Mouse (Mus musculus) midbrain, postnatal 0 days (tissue): ENCODE data around the gene Arhgap21. TPM values are rescaled to one million over a fixed set of nuclear protein-coding genes. Genes with fewer than 3 reads are reported as not detected.
"Not testable (repeated sequence)": the region's sequence is repeated elsewhere in the genome, so short reads cannot be mapped to it uniquely, and the experiment has no call there.

ENCODE experiments used
- ATAC-seq: fragments of 200-750 bp; cut with Nextera tagmentation; 2 replicates; pipeline ENCODE4 v1.8.0; 2017; ENCODE audit warnings: moderate number of reproducible peaks, mild to moderate bottlenecking, moderate TSS enrichment, moderate library complexity; ENCODE audit not compliant: low FRiP score
- DNase-seq: peaks from one replicate; pipeline ENCODE4 v3.0.0-alpha.2; 2015; ENCODE audit warnings: low spot score
- H3K27ac ChIP-seq: fragments of 300-500 bp; sonication (generic); 2 replicates; pipeline ENCODE4 v1.5.1; 2014; ENCODE audit warnings: low read depth, mild to moderate bottlenecking, low read length, mixed read lengths
- H3K27me3 ChIP-seq: fragments of 300-500 bp; sonication (generic); 2 replicates; pipeline ENCODE4 v1.6.1; 2014; ENCODE audit warnings: low read length, control low read depth, mixed read lengths; ENCODE audit not compliant: insufficient read depth
- H3K36me3 ChIP-seq: fragments of 300-500 bp; sonication (generic); 2 replicates; pipeline ENCODE4 v1.6.1; 2014; ENCODE audit warnings: low read length, control low read depth, mixed read lengths; ENCODE audit not compliant: insufficient read depth
- H3K4me1 ChIP-seq: fragments of 300-500 bp; sonication (generic); 2 replicates; pipeline ENCODE4 v1.6.1; 2014; ENCODE audit warnings: mild to moderate bottlenecking, control low read depth, antibody characterized with exemption, low read length, mixed read lengths; ENCODE audit not compliant: insufficient read depth
- H3K4me2 ChIP-seq: fragments of 300-500 bp; sonication (generic); 2 replicates; pipeline ENCODE4 v1.6.1; 2014; ENCODE audit warnings: low read depth, mild to moderate bottlenecking, low read length, mixed read lengths; ENCODE audit not compliant: poor library complexity, severe bottlenecking
- H3K4me3 ChIP-seq: fragments of 300-500 bp; sonication (generic); 2 replicates; pipeline ENCODE4 v1.5.1; 2014; ENCODE audit warnings: low read depth, mild to moderate bottlenecking, low read length, moderate library complexity
- H3K9ac ChIP-seq: fragments of 300-500 bp; sonication (generic); replicated peaks from 2 replicates; pipeline ENCODE4 v1.6.1; 2014; ENCODE audit warnings: mild to moderate bottlenecking, low read length, moderate library complexity, mixed read lengths; ENCODE audit not compliant: poor library complexity, severe bottlenecking
- H3K9me3 ChIP-seq: fragments of 300-500 bp; sonication (generic); 2 replicates; pipeline ENCODE4 v1.6.1; 2016; ENCODE audit warnings: low read length, control low read depth
- CTCF ChIP-seq: IDR thresholded peaks from 2 replicates; pipeline ENCODE4 v1.5.1; 2016; ENCODE audit warnings: antibody characterized with exemption, mild to moderate bottlenecking
- WGBS: fragments of 180-500 bp; shearing (Covaris S2); extraction: QIAGEN DNeasy Blood & Tissue Kit; methylation state at CpG from one replicate; pipeline ENCODE4 v1.1.7; 2014; 5-methylcytosine and 5-hydroxymethylcytosine counted together
- polyA plus RNA-seq: library from polyadenylated mRNA; unstranded; fragments of >200 nt; fragmentation: Nextera tagmentation; extraction: Ambion mirVana; gene quantifications from 2 replicates; pipeline ENCODE4 v1.2.1, GENCODE M21; 2015
- total RNA-seq: library from RNA; depleted of rRNA; stranded (reverse); fragments of >200 nt; gene quantifications from 2 replicates; pipeline ENCODE4 v1.2.3, GENCODE M21; 2014

Gene Arhgap21
- total and polyA plus RNA-seq, 2 experiments from 2014 or later = 31.6 to 81.8 TPM

DNA sequence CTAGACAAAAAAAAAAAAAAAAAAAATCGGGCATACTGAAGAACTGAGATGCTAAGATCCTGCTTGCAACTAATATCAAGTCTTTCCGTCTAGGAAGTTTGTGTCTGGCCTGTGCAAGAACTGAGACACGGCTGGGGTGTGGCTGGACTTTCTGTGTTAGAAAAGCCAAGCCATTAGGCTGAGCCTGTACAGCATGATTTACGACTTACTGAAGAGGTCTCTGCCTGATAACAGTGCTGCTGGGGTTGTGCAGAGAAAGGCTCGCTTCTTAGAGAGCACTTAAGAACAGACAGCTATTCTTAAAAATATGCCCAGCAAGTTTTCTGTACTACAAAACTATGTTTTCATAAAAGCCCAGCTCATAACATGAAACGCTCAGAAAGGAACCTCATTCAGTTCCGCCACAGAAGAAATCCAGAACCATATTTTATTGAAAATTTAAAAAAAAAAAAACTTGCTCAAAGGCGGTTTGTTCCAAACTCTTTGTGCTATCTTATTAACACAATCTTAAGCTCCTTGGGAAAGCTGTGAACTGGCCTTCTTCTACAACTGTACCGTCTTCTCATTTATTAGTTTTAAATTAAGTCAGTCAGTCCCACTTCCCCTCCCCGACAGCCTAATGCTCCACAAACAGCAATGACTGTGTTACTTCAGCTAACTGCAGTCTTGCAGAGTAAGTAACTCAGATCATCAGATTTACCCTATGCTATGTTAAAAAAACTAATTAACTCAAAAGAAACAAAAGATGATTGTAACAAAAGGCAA is 26.1 kb downstream of the Arhgap21 start:
- no peak for DNase-seq
- Histone ChIP-seq H3K4me1 (0 out of 2 replicates have a peak, but pooled peaks cover 8% of the 10 kb centered on the region), H3K9ac (no peak overlapping the region), H3K4me3 (no peak overlapping the region), H3K27ac (no peak overlapping the region), H3K27me3 (no peaks in the 10 kb centered on the region), H3K36me3 (no peaks in the 10 kb centered on the region), H3K9me3 (no peaks in the 10 kb centered on the region), H3K4me2 (no peak overlapping the region)
- 64% methylated on average over 10 of the region's 10 CpGs for WGBS
- ATAC-seq = no peak
- TF ChIP-seq CTCF = no peak

DNA sequence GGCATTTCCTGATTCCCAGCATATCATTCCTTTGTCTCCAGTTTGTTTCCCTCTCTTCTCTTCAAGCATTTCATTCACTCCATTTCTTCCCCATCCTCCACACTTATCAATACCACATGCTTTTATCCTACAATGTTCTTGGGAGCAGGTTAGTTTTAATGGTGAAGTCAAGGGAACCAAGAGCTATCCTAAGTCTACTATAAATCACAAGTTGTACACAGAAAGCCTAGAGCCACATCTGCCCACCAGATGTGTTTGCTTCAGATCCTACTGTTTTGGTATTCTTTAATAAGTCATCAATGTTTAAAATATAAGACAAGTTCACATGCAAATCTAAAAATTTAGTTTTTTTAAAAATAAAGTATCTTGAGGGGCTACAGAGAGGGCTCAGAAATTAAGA is 27.6 kb downstream of the Arhgap21 start:
- no peak for ATAC-seq
- H3K36me3 ChIP-seq = no peaks in the 10 kb centered on the region

DNA sequence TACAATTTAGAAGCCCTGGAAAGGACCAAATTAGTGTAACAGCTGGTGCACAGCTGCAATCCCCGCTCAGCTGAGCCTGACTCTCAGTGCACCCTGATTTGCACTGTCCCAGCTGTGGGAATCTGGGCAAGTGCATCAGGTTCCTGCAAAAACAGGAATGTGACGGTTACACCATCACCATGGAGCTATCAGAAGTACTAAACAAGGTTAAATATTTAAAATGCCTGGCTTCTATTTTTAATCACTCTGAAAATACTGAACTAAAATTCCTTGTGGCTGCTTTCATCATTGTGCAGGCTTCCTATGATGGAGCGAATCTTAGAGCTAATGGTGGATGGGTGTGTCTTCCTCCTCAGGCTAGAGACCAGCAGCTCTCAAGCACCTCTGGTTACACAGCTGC is 29.3 kb downstream of the Arhgap21 start:
- no peak overlapping the region for H3K4me2 ChIP-seq
- DNase-seq = no peak
- TF ChIP-seq CTCF = no peak
- no peak for ATAC-seq
- H3K27me3 ChIP-seq = no peaks in the 10 kb centered on the region
- no peaks in the 10 kb centered on the region for H3K9me3 ChIP-seq
- WGBS = 82% methylated on average over 3 of the region's 3 CpGs
- H3K9ac ChIP-seq = no peak overlapping the region
- H3K27ac ChIP-seq = no peak overlapping the region
- 0 out of 2 replicates have a peak, but pooled peaks cover 8% of the 10 kb centered on the region for H3K4me1 ChIP-seq
- no peaks in the 10 kb centered on the region for H3K36me3 ChIP-seq
- no peak overlapping the region for H3K4me3 ChIP-seq

More for the DNA sequence above, 27.6 kb downstream of the Arhgap21 start:
- no peaks in the 10 kb centered on the region for H3K27me3 ChIP-seq
- TF ChIP-seq CTCF = no peak
- H3K9me3 ChIP-seq = no peaks in the 10 kb centered on the region
- 0 out of 2 replicates have a peak, but pooled peaks cover 8% of the 10 kb centered on the region for H3K4me1 ChIP-seq
- H3K4me3 ChIP-seq = no peak overlapping the region
- no peak overlapping the region for H3K4me2 ChIP-seq
- no peak overlapping the region for H3K27ac ChIP-seq
- no peak for DNase-seq
- H3K9ac ChIP-seq = no peak overlapping the region

DNA sequence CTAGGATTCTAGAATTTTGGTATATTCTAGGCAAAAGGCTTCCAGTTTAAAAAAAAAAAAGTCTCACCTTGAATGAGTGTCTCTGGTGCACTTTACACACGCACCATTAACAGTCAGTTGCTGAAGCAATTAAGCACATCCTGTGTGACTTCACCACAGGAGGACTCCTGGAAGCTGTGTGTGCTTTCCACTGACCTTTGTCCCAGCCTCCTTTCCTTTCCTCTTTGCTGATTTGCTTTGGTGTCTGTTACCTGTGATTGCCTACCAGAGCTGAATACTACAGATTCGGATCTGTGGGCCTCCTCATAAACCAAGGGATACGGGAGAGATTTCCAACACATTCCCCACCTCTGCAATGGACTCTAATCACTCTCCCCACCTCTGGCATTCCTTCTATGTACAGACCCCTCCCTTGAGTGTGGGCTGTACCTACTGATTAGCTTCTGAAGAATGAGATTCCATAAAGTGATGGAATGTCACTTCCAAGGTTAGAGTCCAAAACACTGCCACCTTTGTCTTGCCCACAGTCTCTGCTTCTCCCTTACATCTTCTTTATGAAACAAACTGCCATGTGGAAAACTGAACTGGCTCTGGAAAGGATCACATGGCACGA is 32.0 kb downstream of the Arhgap21 start:
- H3K4me2 ChIP-seq = no peak overlapping the region
- no peak for TF ChIP-seq CTCF
- WGBS = 86% methylated on average over 4 of the region's 4 CpGs
- no peaks in the 10 kb centered on the region for H3K9me3 ChIP-seq
- no peaks in the 10 kb centered on the region; the same call in 1 of the 2 replicates for H3K4me1 ChIP-seq
- no peak for DNase-seq
- H3K27ac ChIP-seq = no peak overlapping the region
- H3K4me3 ChIP-seq = no peak overlapping the region
- H3K9ac ChIP-seq = no peak overlapping the region
- H3K36me3 ChIP-seq = no peaks in the 10 kb centered on the region
- ATAC-seq = no peak
- no peaks in the 10 kb centered on the region for H3K27me3 ChIP-seq

DNA sequence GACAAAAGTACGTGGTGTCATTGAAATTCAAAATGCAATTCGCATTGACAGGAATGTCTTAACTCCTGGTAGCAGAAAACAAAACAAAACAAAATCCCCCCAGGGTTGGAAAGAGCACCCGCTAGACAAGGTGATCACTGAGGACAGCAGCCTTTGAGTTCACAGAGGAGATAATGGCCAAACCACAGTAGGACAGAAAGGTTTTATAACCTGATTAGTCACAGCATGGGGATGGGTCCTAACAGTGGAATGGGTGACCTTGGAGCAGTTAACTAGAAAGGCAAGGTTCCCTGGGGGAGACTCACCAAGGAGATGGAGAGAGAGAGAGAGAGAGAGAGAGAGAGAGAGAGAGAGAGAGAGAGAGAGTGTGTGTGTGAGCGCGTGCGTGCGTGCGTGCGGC is 34.3 kb downstream of the Arhgap21 start:
- WGBS = 38% methylated on average over 9 of the region's 9 CpGs
- H3K4me1 ChIP-seq = no peaks in the 10 kb centered on the region; the same call in 1 of the 2 replicates
- H3K9ac ChIP-seq = no peak overlapping the region
- no peak overlapping the region for H3K4me2 ChIP-seq
- H3K27me3 ChIP-seq = no peaks in the 10 kb centered on the region
- no peaks in the 10 kb centered on the region for H3K9me3 ChIP-seq
- no peaks in the 10 kb centered on the region for H3K36me3 ChIP-seq
- DNase-seq (no peak), ATAC-seq (no peak)
- TF ChIP-seq CTCF = no peak
- H3K4me3 ChIP-seq = no peak overlapping the region
- no peak overlapping the region for H3K27ac ChIP-seq

DNA sequence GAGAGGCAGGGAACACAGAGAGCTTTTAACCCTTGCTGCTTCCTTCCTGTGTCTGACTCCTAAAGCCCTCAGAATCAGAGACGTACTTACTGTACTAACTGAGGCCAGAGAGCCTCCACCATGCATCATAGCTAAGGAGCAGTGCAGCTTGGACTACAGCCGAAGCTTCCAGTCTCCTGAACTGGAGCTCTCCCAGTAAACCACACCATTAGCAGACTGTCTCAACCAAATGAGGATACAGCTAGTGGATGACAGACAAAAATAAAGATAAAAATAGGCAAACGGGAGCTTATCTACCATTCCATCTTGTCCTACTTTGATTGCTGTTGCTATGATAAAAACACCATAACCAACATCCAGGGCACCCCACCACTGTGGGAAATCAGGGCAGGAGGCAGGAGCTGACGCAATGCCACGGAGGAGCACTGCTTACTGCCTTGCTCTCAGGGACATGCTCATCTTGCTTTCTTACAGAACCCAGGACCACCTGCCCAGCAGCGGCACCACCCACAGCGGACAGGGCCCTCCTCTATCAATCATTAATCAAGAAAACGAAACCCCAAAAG is 35.9 kb downstream of the Arhgap21 start:
- no peak for TF ChIP-seq CTCF
- 85% methylated on average over 8 of the region's 8 CpGs for WGBS
- no peaks in the 10 kb centered on the region for H3K36me3 ChIP-seq
- ATAC-seq (no peak), DNase-seq (no peak)
- no peak overlapping the region for H3K4me3 ChIP-seq
- H3K27me3 ChIP-seq = no peaks in the 10 kb centered on the region
- H3K27ac ChIP-seq = no peak overlapping the region
- no peak overlapping the region for H3K4me2 ChIP-seq
- no peaks in the 10 kb centered on the region for H3K9me3 ChIP-seq
- H3K4me1 ChIP-seq = no peaks in the 10 kb centered on the region; the same call in 1 of the 2 replicates
- no peak overlapping the region for H3K9ac ChIP-seq

DNA sequence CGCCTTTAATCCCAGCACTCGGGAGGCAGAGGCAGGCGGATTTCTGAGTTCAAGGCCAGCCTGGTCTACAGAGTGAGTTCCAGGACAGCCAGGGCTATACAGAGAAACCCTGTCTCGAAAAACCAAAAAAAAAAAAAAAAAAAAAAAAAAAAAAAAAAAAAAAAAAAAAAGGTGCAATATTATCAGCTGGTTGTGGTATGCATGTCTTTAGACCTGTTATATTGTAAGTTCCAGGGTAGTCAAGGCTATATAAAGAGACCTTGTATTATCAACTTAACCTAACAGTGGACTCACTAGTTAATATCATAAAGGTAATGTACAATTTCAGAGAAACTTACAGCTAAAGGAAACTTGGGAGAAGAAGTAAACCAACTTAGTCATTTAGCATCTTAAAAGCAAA is 36.9 kb downstream of the Arhgap21 start:
- H3K27me3 ChIP-seq, ATAC-seq, H3K9me3 ChIP-seq, H3K4me3 ChIP-seq, H3K9ac ChIP-seq, H3K4me2 ChIP-seq, H3K4me1 ChIP-seq, DNase-seq, H3K27ac ChIP-seq, H3K36me3 ChIP-seq: not testable (repeated sequence)
- 100% methylated on average over 3 of the region's 4 CpGs for WGBS
